Mouse (Mus musculus): ENCODE results near the gene F2rl2.

DNA sequence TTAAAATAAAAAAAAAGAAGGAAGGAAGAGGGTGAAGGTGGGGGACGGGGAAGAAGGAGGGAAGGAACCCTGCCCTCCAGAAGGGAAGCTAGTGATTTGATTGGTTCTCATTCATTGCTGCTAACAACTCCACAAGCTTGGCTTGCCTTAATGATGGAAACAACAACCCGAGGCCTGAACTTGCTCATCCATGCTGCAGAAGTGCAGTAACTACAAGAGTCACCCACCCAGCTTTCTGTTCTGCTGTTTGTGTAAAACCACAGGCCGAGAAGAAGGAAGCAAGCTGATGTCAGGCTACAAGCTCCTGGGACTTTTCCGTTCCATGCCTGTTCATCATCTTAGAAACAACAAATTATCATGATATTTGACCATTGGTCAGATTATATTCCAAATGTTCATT is 18.7 kb downstream of the F2rl2 start:
- TF ChIP-seq POLR2A (IDR thresholded peaks at IDR 0.05; ENCODE audit: low read depth, low read length), result no peak
- TF ChIP-seq CTCF (IDR thresholded peaks at IDR 0.05; ENCODE audit: extremely low read depth, insufficient read depth, insufficient read length, insufficient replicate concordance), result no peak
